ENCODE assay signal across 8 mouse cellular contexts in the genomic region with DNA sequence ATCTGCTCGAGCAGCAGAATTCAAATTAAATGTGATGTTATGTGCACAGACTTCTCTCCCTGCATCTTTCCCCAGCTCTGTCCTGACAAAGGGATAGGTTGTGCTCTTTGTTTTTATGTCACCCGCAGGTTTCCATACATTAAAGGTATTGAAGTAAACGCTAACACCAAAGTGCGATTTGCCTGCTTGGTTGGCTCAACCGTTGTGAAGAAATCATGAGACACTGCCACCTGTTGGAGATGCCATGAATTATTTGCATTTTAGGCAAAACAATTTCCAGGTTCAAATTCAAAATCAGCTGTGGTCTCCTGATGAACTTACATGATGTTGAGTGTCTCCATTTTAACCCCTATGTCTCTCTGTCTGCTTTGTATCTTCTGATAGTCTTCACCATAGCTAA. TPM values are rescaled to one million over a fixed set of nuclear protein-coding genes. Genes with fewer than 3 reads are reported as not detected.
DNase-seq lines count a peak whose midpoint lies in the region; ATAC-seq and TF ChIP-seq lines count a peak whose summit lies in the region.

No protein-coding gene starts in this region.

- no peak overlapping the region for H3K27ac ChIP-seq in CH12.LX (ENCODE audit: insufficient read depth, low read depth)

- TF ChIP-seq EP300 in CH12.LX (IDR thresholded peaks at IDR 0.05; ENCODE audit: low read length): no peak

- no peaks in the 10 kb centered on the region for H3K36me3 ChIP-seq in CH12.LX (replicated peaks in 1 of 2; ENCODE audit: control insufficient read depth in 1 of 2, insufficient read depth in 1 of 2, low read length in 1 of 2)

- H3K9ac ChIP-seq in CH12.LX (ENCODE audit: insufficient read depth, low read depth): no peak overlapping the region

- no peak for TF ChIP-seq POLR2A in CH12.LX (IDR thresholded peaks at IDR 0.05; ENCODE audit: low read depth, low read length)

- dilution Hi-C loops in CH12.LX (cut with MboI; ENCODE audit: extremely low pct_ligation_motif_present, extremely low pct_unique_long_range_greater_than_20kb, low sequenced_read_pairs): no loop called here

- H3K4me3 ChIP-seq in CH12.LX (replicated peaks in 1 of 3; ENCODE audit: low read depth in 2 of 3, low read length in 2 of 3, poor library complexity in 1 of 3): no peak overlapping the region

- in situ Hi-C loops in CH12.LX (cut with MboI; ENCODE audit: low pct_ligation_motif_present, low pct_unique_long_range_greater_than_20kb, low sequenced_read_pairs): loop anchor here (10.0 to 25.0 kb wide), 2 partner anchors 212 to 534 kb away; no protein-coding TSS in a partner anchor

- no peak overlapping the region for H3K4me2 ChIP-seq in CH12.LX (ENCODE audit: insufficient read depth, low read depth, poor library complexity, severe bottlenecking)

- peaks cover 6% of the 10 kb centered on the region for H3K9me3 ChIP-seq in CH12.LX (replicated peaks; ENCODE audit: low read length)

- TF ChIP-seq CTCF in CH12.LX (conservative IDR thresholded peaks at IDR 0.05 in 1 of 2, IDR thresholded peaks at IDR 0.05 in 1 of 2; ENCODE audit: low read depth in 2 of 2, low read length in 2 of 2): peak; percentile 11 to 68; a peak in 2 of 4 replicates

- peak; percentile 57 for TF ChIP-seq RAD21 in CH12.LX (IDR thresholded peaks at IDR 0.05; ENCODE audit: low read depth, low read length)

- H3K27me3 ChIP-seq in CH12.LX (replicated peaks): no peaks in the 10 kb centered on the region

- peaks cover 0 to 6% of the 10 kb centered on the region in 2 experiments; a peak in 2 of 4 replicates for H3K4me1 ChIP-seq in CH12.LX (ENCODE audit: control insufficient read depth in 1 of 2, insufficient read depth in 2 of 2)

- peak; percentile 11 for DNase-seq in kidney, adult 18-20 months
- no peak for DNase-seq in kidney, adult 11 months
- DNase-seq in 3T3-L1 (ENCODE audit: low read depth, low spot score) (peak; percentile 56), CH12.LX (ENCODE audit: extremely low read depth) (peak; percentile 37)
- peak; percentile 77 for DNase-seq in embryo, embryonic 10.5 days (ENCODE audit: low spot score)
- DNase-seq in urinary bladder, postnatal 10 days (ENCODE audit: low spot score): no peak
- no peak for DNase-seq in right cerebral cortex, postnatal 25 days

- H3K79me2 ChIP-seq in CH12.LX (replicated peaks; ENCODE audit: control insufficient read depth, extremely low read depth, insufficient read depth, poor library complexity, severe bottlenecking): no peaks in the 10 kb centered on the region

- peak; percentile 51; the same call in 1 of the 2 replicates for ATAC-seq in megakaryocyte, adult 5-6 weeks (ENCODE audit: poor library complexity, severe bottlenecking)

TF ChIP-seq in CH12.LX, 34 proteins besides CTCF, POLR2A, EP300 and RAD21:
- TF ChIP-seq KAT2A (IDR thresholded peaks at IDR 0.05; ENCODE audit: insufficient replicate concordance, low read length) (no peak), SMC3 (IDR thresholded peaks at IDR 0.05; ENCODE audit: low read depth, low read length) (peak; percentile 53)
TF ChIP-seq in CH12.LX: peak in this region for 1.

RNA-seq across cellular contexts. Expression of gene Fhl4, which starts 55.7 kb away (rescaled TPM):
- total RNA-seq in CH12.LX (2012; rRNA removed): 0.89 and 0.97 TPM in 2 replicates
- total RNA-seq in CH12.LX (2014; rRNA removed): 1.6 and 1.8 TPM in 2 replicates
- 0.85 and 0.87 TPM in 2 replicates for polyA plus RNA-seq in CH12.LX (2012; ENCODE audit: insufficient read length, low read depth)
- total RNA-seq in megakaryocyte, adult 5-6 weeks (2015): 0.09 TPM in 1 of 2 replicates, not detected in the other
- 0.57 TPM in 1 of 2 replicates, not detected in the other for total RNA-seq in megakaryocyte, adult 5-6 weeks (2017)

RNA-seq across cellular contexts. Expression of gene Tmem263, which starts 55.8 kb away (rescaled TPM):
- 19.8 and 21.2 TPM in 2 replicates for total RNA-seq in CH12.LX (2012; rRNA removed)
- 27.9 and 30.6 TPM in 2 replicates for total RNA-seq in CH12.LX (2014; rRNA removed)
- polyA plus RNA-seq in CH12.LX (2012; ENCODE audit: insufficient read length, low read depth): 12.0 and 13.3 TPM in 2 replicates
- total RNA-seq in megakaryocyte, adult 5-6 weeks (2015): 11.8 and 14.0 TPM in 2 replicates
- total RNA-seq in megakaryocyte, adult 5-6 weeks (2017): 13.0 and 14.5 TPM in 2 replicates

Comparison
In these comparisons a context has a peak if more than half of its experiments do, and no peak if none do; other contexts are left out.
1. DNase-seq: peak in kidney, adult 18-20 months (single experiment), 3T3-L1 (single experiment), CH12.LX (single experiment) and embryo, embryonic 10.5 days (single experiment); none in kidney, adult 11 months (single experiment), urinary bladder, postnatal 10 days (single experiment) and right cerebral cortex, postnatal 25 days (single experiment).